Mouse (Mus musculus): ENCODE results near the gene Nrap.

The Nrap gene

GRCm38 (mm10) chr19:56396227-56396626 lies 6.4 kb upstream of the Nrap start:
- DNase-seq: no peak

GRCm38 (mm10) chr19:56395183-56395935 lies 5.5 kb upstream of the Nrap start:
- DNase-seq: no peak

- DNase-seq: no peak
Observed at GRCm38 (mm10) chr19:56393311-56393866, 3.6 kb upstream of the Nrap start.

GRCm38 (mm10) chr19:56391307-56392046 lies 1.6 kb upstream of the Nrap start:
- DNase-seq: no peak

DNA sequence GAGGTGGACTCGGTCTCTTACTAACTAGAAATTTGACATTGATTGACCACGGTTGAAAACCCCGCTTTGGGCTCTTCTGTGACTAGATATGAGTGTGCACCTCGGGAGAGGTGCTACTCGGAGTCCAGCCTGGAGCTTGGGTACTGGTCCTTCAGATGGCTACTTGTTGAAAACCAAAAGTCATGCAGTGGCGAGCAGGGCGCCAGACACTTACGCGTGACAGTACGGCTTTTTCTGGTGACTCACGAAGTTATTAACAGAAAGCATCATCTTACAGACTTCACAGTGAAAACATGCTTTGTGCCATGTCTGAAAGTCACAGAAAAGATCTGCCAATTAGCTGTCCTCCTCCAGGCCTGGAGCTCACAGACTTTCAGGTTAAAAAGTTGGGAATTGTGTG lies 661 bp downstream of the Nrap start:
- no peak for DNase-seq

- DNase-seq: no peak
Observed at GRCm38 (mm10) chr19:56387726-56388302, 2.0 kb downstream of the Nrap start.

DNA sequence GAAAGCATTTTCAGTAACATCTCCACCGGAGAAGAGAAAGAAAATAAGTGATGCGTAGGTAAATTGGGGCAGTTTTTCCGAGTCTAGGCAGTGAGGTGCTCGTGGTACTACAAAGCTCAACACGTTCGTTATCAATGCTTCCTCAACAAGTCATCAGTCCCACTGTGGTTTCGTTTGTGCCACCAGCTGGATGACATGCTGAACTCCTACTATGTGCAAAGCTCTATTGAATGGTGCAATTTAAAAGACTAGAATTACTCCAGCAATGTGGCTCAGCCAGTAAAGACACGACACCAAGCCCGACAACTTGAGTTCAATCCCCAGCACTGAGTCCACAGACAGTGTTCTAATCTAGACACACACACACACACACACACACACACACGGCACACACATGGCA lies 3.7 kb downstream of the Nrap start:
- DNase-seq: no peak

DNA sequence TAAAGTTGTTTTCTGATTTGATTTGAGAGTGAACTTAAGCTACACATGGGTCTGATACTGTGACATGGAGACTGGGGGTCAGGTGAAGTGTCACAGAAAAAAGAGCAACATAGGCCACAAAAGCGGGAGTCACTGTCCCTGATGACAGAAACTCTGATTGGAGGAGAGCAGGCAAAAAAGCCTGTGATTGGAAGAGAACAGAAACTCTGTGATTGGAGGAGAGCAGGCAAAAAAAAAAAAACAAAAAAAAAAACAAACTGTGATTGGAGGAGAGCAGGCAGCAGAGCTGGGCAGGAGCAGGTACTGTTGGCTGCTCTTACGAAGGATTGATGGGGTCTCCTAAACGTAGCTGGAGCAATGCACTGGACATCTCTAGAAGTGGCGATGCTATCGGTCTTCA lies 4.3 kb downstream of the Nrap start:
- DNase-seq: no peak

DNA sequence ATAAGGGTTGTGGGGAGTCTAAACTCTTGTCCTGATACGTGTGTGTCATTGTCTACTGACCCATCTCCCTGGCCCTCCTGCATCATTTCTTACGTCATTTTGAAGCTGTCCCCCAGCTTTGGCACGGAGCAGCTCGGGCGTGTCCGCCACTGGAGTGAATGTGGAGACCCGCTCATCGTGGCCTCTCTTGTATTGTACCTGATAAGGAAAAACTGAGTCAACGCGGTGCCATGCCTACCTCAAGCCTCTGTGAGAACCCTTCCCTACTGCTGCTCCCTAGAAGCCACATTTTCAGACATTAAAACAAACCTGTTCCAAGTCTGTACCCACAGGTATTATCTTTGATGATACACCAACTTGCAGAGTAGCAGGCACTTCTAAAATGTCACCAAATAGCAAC lies 8.4 kb downstream of the Nrap start:
- no peak for DNase-seq

DNA sequence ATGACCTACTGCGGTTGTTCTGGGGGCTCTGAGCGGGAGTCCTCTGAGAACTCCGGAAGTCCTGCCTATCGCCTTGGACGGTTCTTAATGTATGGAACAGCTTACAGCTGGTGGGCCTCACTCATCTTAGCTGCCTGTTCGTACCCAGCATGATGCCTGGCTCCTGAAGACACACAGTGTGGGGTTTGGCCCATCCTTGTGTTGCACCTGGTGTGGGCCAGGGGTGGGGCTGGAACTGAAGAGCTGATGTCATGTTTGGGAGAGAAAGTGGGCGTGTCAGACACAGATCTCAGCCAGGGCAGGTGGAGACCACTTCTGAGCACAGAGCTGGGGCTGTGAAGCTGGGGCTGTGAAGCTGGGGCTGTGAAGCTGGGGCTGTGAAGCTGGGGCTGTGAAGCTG lies 9.5 kb downstream of the Nrap start:
- no peak for DNase-seq

GRCm38 (mm10) chr19:56378554-56379172 lies 11.2 kb downstream of the Nrap start:
- no peak for DNase-seq

DNA sequence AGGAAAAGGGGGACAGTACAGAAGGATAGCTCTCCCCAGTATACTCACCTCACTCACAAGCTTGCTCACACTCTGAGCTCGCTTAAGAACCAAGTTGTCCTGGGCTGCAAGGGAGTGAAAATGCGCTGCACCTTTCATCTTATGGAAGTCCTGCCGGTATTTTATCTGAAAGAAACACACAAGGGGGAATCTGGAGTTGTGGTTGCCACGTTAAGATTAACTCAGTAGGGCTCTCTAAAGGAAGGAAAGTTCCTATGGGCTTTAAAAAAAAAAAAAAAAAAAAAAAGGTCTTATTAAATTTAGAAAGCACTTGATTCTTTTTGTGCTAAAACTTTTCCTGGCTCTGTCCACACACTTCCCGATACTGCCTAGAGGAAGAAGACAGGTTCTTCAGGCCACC lies 11.8 kb downstream of the Nrap start:
- DNase-seq: no peak

DNA sequence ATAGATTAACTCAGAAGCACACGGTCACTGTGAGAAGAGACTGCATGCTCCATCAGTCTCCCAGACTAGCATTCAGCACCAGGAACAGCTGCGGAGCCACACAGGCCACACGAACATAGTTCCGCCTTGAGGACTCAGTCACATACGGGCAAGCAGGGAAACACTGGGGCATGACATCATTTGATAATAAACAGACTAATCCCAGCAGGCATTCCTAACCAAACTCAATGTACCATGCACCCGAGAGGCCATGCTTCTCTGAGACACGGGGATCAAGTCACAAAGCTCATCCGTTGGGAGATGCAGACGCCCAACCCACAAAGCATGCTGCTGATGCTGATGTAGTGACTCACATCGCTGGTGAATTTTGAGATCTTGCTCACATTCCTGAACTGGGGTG lies 15.8 kb downstream of the Nrap start:
- DNase-seq: no peak

DNA sequence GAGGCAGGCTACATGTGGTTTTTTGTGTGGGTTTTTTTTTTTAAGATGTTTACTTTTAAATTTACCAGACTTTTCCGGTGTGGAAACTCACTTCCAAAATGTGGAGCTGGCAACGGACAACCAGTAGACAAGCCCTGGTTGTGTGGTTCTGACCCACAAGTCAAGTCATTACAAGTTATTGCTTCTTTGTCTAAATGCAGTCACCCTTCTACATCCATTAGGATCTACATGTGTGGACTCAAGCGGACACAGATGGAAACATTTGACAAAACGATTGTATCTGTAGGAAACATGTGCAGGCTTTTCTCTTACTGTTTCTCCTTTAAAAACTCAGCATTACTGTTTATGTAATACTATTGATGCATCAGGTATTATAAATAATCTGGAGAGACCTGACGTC lies 16.6 kb downstream of the Nrap start:
- DNase-seq: no peak

- no peak for DNase-seq
Observed at GRCm38 (mm10) chr19:56372226-56372625, 17.6 kb downstream of the Nrap start.

DNA sequence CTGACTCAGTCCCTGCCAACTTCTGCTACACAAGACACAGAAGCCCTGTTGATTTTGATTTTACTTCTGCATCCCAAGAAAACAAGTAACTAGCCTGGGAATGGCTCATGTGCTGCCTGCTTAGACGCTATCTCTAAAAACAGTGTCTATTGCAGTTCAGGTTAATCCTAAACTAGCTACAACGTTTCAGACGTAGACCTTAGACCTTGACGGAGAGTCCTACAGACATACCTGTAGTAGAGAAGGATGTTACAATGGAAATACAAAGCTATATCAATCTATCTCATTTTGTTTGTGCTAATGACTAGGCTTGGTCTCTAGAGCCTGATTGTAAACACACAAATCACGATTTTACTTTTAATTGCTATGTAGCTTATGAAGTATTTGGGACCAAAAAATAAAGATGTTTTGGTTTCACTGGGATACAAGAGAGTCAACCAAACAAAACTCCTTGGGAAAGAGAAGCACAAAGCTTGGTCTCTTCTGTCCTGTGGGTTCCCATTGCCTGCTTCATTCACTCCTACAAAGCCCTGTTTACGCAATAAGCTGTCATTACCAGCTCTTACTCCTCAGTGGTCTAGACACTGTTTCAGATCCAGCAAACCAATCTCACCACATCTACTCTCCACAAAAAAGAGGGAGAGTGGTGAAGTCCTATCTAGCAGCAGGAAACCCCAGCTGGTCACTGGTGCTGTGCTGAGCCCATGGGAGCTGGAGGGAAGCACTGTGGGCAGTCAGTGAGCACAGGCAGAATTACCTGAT lies 19.3 kb downstream of the Nrap start:
- no peak for DNase-seq

- DNase-seq: no peak
Observed at GRCm38 (mm10) chr19:56368912-56369311, 20.9 kb downstream of the Nrap start.

GRCm38 (mm10) chr19:56367778-56368177 lies 22.1 kb downstream of the Nrap start:
- DNase-seq: no peak

DNA sequence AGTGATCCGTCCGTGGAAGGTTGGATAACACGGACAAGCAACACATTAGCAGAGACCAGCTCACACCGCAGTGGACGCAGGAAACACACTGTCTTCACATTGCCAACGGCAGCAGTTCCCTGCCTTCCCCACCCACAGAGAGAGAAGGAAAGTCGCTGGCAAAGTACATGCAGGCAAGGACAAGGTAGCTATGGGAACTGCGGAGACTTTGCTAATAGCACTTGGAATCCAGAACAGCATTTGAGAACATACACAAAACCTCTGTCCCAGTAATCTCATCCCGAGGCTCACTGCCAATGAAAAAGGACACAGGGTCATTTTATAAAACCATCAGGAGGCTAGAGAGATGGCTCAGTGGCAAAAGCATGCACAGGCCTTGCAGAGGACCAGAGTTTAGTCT lies 23.2 kb downstream of the Nrap start:
- DNase-seq: no peak

- DNase-seq: no peak
Observed at GRCm38 (mm10) chr19:56366168-56366567, 23.7 kb downstream of the Nrap start.

- no peak for DNase-seq
Observed at GRCm38 (mm10) chr19:56364563-56364962, 25.3 kb downstream of the Nrap start.

GRCm38 (mm10) chr19:56363721-56364460 lies 25.9 kb downstream of the Nrap start:
- no peak for DNase-seq

All from right cerebral cortex, postnatal 4 days (tissue).